Mouse (Mus musculus) heart, postnatal 0 days (tissue): ENCODE results near the gene Tmod2.

Experiments
- CTCF ChIP-seq: IDR thresholded peaks from 2 replicates; pipeline ENCODE4 v1.5.1; 2016; ENCODE audit warnings: antibody characterized with exemption, control low read depth, low read depth
- EP300 ChIP-seq: IDR thresholded peaks from 2 replicates; pipeline ENCODE4 v1.6.1; 2016; ENCODE audit warnings: antibody characterized with exemption, low read depth

- TF ChIP-seq EP300 (no peak), CTCF (no peak)
Measured at GRCm38 (mm10) chr9:75660917-75661316, 49.8 kb upstream of the Tmod2 start.
